Mouse (Mus musculus) kidney, adult 2 months (tissue): ENCODE results near the gene C2cd3.

Source experiments
- CTCF ChIP-seq: fragments of 200-500 bp; conservative IDR thresholded peaks from 2 replicates; pipeline ENCODE4 v1.5.1; 2011; ENCODE audit warnings: low read depth, mild to moderate bottlenecking, control low read depth, low read length, moderate library complexity, mixed read lengths; ENCODE audit not compliant: insufficient read depth, insufficient read length
- POLR2A ChIP-seq: fragments of 200-500 bp; IDR thresholded peaks from one replicate; pipeline ENCODE4 v1.6.1; 2011; ENCODE audit warnings: low read depth, low read length, control low read depth

- no peak for TF ChIP-seq POLR2A
- no peak for TF ChIP-seq CTCF
These were observed 115.3 kb downstream of the C2cd3 start for GRCm38 (mm10) chr7:100487301-100487700.
